Mouse (Mus musculus) left cerebral cortex, adult 2 months (tissue): ENCODE results near the gene Ect2. TPM values are rescaled to one million over a fixed set of nuclear protein-coding genes. Genes with fewer than 3 reads are reported as not detected.

Source experiments
- DNase-seq, 2 experiments: peaks; one replicate each; pipeline ENCODE4 v3.0.0; 2021 to 2022; ENCODE audit warnings: low spot score in 2 of 2, mixed read lengths in 1 of 2; ENCODE audit errors: extremely low spot score in 1 of 2
- H3K27ac ChIP-seq: fragments of 200-600 bp; 2 replicates; pipeline ENCODE4 v1.8.1; 2022
- H3K4me3 ChIP-seq: fragments of 200-600 bp; 2 replicates; pipeline ENCODE4 v1.8.1; 2022
- CTCF ChIP-seq: fragments of 200-600 bp; IDR thresholded peaks from 2 replicates; pipeline ENCODE4 v1.8.1; 2022; ENCODE audit warnings: antibody characterized with exemption, mild to moderate bottlenecking, moderate library complexity
- intact Hi-C: fragments of 180-260 bp; cut with DNase I; formaldehyde crosslinking; loops from one replicate; pipeline ENCODE4 v1.15.1; 2025
- total RNA-seq, 2 experiments: library from RNA; stranded (reverse); gene quantifications; 2 replicates each; pipeline ENCODE4 v1.2.3; 2021

Gene Ect2
- total RNA-seq, 2 experiments from 2014 or later = 0.79 to 1.4 TPM

DNA sequence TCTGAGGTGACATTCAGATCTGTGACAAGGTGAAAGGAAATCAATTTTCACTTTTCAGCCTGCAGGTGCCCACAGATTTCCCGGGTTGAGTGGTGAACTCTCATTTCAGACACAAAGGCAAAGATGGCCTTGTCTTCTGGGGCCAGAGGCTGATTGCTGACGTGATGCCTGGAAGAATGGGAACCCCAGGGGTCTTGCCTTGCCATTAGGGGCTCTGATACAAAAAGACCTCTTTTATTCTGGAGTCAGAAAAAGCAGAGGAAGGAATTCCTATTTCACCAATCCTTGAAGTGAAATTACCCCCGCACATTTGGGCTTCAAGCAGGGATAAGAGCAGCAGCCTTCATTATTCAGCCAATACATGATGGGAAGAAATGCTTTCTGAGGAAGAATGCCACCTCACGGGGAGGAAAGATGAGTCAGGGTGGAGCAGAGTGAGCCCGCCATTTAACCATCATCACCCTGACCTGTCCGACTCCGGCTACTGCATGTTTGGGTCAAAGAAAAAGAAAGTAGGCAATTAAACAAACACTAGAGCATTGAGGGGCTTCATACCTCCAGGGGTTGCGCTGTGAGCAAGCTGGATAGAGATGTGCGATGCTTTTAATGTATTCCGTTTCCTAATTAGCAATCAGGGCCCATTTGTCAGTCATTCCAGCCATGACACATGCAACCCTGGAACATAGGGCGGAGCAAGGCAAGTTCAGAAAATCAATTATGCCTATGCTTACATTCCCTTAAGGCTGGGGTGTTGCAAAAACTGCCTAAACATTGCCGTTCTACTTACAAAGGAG is 94.0 kb downstream of the Ect2 start:
- no peak overlapping the region for H3K4me3 ChIP-seq
- intact Hi-C loops = no loop called here
- no peak overlapping the region for H3K27ac ChIP-seq
- no peak for TF ChIP-seq CTCF
- DNase-seq = no peak

DNA sequence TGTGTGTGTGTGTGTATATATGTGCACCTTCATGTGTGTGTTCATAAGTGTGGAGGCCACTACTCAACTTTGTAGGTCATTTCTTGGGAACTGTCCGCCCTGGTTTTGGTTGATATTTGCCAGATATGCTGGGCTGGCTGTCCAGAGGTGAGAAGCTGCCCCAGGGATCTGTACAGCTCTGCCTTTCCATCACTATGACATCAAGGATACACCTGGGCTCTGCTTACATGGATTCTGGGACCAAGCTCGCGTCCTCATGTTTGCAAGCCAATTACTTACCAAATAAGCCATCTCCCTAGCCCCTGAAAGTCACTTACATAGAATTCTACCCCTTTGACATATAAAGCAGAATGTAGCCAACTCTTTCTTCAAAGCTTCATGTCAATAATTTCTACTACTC is 98.2 kb downstream of the Ect2 start:
- DNase-seq = no peak
- no peak overlapping the region for H3K4me3 ChIP-seq
- intact Hi-C loops = no loop called here
- no peak overlapping the region for H3K27ac ChIP-seq
- no peak for TF ChIP-seq CTCF

DNA sequence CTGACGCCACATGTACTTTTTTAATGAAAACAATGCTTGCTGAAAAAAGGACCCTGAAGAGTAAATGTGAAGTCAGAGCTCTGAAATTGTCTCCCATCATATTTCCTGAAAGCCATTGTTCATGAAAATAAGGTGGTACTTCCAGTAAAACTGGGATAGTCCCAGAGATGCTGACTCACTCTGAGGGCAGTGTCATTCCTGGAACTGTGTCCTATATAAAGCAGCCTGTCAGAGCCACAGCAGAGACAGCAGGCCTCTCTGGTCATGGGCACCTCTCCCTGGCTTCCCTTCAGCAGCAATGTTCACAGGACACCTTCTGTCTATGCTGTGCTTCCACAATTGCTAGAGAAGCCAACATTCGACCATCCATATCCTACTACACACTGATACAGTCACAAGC is 98.9 kb downstream of the Ect2 start:
- Histone ChIP-seq H3K27ac (no peak overlapping the region), H3K4me3 (no peak overlapping the region)
- DNase-seq = no peak
- no peak for TF ChIP-seq CTCF
- intact Hi-C loops = no loop called here

Other genes starting within 250 kb of the Ect2 start
- gene Nceh1, start 29.1 kb upstream of the Ect2 start, total RNA-seq = 100 to 1,000 TPM; 112 to 116 TPM
- 1 to 10 TPM; 1.3 to 2.4 TPM for gene Tnfsf10, start 163.2 kb upstream of the Ect2 start, total RNA-seq
- gene Ghsr, start 217.5 kb upstream of the Ect2 start, total RNA-seq = under 1 TPM in 1 of 2 experiments, not detected in 1; 0.18 TPM